Mouse (Mus musculus): ENCODE results near the gene Glipr2.

Glipr2 gene

DNA sequence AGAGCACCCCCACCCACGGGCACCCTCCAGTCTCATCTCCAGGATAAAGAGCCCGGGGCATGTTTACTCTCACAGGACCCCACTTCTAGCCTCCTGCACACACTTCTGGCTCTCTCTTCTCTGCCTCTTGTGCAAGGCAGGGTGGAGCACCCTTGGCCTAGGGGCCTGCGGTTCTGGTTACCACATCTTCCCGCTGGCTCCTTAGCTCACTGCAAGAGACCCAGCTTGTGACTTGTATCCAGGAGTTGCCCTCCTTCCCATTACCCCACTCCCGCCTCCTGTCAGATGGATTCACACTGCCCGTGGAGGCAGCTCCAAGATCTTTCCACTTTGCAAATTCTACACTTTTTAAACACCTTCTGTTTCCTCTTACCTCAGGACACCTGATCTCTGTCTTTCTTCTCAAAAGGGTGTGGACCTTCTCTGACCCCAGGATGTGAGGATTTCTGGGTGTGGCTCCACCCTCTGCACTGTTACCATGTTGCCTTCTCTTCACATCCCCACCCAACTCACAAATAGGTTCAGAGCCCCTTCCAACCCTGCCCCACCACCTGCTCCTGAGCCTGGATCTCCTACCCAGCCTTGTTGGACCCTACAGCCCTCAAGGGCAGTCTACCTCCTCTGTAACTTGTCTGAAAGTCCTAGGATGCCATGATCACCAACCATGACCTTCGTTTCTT, 8.8 kb downstream of the Glipr2 start:
- in situ Hi-C loops (cut with MboI; ENCODE audit: low pct_unique_long_range_greater_than_20kb in 1 of 2, low sequenced_read_pairs in 2 of 2, unreplicated experiment in 1 of 2), result no loop called here

- in situ Hi-C loops (cut with MboI; ENCODE audit: low pct_unique_long_range_greater_than_20kb in 1 of 2, low sequenced_read_pairs in 2 of 2, unreplicated experiment in 1 of 2), result no loop called here
Observed at GRCm38 (mm10) chr4:43968650-43969049, 11.4 kb downstream of the Glipr2 start.

GRCm38 (mm10) chr4:43969373-43969772, 12.2 kb downstream of the Glipr2 start:
- in situ Hi-C loops (cut with MboI; ENCODE audit: low pct_unique_long_range_greater_than_20kb in 1 of 2, low sequenced_read_pairs in 2 of 2, unreplicated experiment in 1 of 2), result no loop called here

DNA sequence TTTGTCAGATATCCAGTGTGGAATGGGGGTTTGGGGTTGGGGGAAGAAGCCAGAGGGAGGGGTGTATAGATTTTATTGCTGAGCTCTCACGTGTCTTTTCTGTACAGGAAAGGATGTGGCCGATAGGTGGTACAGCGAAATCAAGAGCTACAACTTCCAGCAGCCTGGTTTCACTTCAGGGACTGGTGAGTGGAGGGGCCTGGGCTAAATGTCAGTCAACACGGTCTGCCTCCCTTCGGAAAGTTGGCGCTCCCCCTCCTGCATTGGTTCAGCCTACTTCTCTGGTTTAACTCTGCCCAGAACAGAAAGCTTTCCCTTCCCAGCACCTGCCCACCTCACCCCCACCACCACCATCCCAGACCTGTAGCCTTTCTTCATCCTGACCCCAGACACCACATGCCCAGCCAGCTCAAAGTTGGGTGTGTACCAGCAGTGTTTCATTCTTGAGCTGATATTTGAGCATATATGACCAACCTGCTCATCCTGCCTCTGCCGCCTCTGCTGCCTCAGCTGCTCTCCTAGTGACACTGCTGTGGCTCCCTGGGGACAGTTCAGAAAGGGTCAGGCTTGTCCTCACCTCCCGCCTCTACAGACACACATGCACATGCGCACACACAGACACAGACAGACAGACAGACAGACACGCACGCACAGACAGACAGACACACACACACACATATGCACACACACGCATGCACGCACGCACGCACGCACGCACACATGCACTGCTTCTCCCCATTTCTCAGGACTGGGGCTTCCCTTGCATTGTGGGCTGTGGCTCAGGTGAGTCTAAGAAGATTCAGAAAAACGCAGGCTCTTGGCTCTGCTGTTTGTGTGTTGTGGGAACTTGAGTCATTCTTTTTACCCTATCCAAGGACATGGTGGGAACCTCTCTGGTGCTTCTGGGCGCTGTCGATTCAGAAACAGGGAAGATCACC, 13.5 kb downstream of the Glipr2 start:
- in situ Hi-C loops (cut with MboI; ENCODE audit: low pct_unique_long_range_greater_than_20kb in 1 of 2, low sequenced_read_pairs in 2 of 2, unreplicated experiment in 1 of 2), result no loop called here

GRCm38 (mm10) chr4:43971541-43972136, 14.4 kb downstream of the Glipr2 start:
- in situ Hi-C loops (cut with MboI; ENCODE audit: low pct_unique_long_range_greater_than_20kb in 1 of 2, low sequenced_read_pairs in 2 of 2, unreplicated experiment in 1 of 2), result no loop called here

DNA sequence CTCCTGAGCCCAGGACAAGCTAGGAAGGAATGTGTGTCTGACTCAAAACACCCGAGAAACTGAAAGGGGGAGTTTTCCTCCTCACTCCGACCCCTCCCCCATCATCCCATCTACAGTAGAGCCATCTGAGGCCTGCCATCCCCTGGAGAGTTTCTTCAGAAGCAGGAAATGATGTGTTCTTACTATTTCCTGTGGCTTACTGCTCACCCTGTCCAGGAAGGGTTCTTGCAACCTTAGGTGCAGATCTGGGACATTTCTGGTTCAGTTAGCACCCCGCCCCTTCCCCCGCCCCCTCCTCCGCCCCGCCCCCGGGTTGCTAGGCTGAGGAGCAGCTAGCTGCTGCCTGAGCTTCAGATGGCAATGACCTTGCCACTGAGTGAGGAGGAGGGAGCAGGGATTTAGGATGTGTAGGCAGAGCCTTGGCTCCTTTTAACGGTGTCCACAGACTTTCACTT, 15.0 kb downstream of the Glipr2 start:
- in situ Hi-C loops (cut with MboI; ENCODE audit: low pct_unique_long_range_greater_than_20kb in 1 of 2, low sequenced_read_pairs in 2 of 2, unreplicated experiment in 1 of 2), result no loop called here

GRCm38 (mm10) chr4:43973526-43973981, 16.4 kb downstream of the Glipr2 start:
- in situ Hi-C loops (cut with MboI; ENCODE audit: low pct_unique_long_range_greater_than_20kb in 1 of 2, low sequenced_read_pairs in 2 of 2, unreplicated experiment in 1 of 2), result no loop called here

- in situ Hi-C loops (cut with MboI; ENCODE audit: low pct_unique_long_range_greater_than_20kb in 1 of 2, low sequenced_read_pairs in 2 of 2, unreplicated experiment in 1 of 2), result no loop called here
Observed at GRCm38 (mm10) chr4:43974914-43975616, 17.9 kb downstream of the Glipr2 start.

- in situ Hi-C loops (cut with MboI; ENCODE audit: low pct_unique_long_range_greater_than_20kb in 1 of 2, low sequenced_read_pairs in 2 of 2, unreplicated experiment in 1 of 2), result no loop called here
Observed at GRCm38 (mm10) chr4:43976223-43976740, 19.1 kb downstream of the Glipr2 start.

DNA sequence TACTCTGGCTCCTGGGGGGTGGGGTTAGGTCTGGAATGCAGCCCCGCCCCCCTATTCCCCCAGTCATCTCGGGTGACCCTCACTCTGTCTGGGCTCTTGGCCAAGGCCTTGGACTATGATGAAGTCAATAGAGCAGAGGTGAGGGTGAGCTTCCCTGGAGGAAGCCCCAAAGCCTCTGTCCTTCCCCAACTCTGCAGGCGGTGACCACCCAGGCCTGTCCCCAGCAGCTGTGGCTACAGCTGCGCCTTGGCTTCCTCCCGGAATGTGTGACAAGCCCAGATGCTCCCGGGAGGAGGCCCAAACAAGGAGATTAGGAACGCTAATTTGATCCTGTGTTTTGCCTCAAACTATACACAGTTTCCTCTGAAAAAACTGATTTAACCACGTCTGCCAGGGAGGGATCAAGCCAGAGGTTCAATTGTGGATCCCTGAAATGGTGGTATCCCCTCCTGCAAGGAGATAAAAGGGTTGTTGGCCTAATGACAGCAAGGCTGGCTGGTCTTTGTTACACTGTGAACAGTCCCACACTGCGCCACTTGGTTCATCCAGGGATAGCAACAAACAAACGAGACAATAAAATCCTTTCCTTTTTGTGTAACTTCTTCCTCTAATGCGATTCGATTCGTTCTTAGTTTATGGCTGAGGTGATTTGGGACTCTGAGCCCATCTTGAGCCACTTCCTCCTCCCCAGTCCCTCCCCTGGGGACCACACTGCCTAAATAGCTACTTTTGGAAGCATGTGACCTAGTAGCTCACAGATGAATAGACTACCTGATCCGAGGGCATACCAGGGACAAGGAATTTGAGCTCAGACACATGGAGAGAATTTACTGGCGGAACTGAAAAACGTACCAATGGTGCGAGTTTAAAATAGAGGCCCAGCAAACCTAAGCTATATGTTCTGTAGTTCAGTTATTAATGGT, 21.6 kb downstream of the Glipr2 start:
- in situ Hi-C loops (cut with MboI; ENCODE audit: low pct_unique_long_range_greater_than_20kb in 1 of 2, low sequenced_read_pairs in 2 of 2, unreplicated experiment in 1 of 2), result no loop called here

GRCm38 (mm10) chr4:43979746-43980145, 22.5 kb downstream of the Glipr2 start:
- in situ Hi-C loops (cut with MboI; ENCODE audit: low pct_unique_long_range_greater_than_20kb in 1 of 2, low sequenced_read_pairs in 2 of 2, unreplicated experiment in 1 of 2), result loop anchor here in 1 of 2 experiments (5.0 kb wide), 1 partner anchor 52 kb away; no protein-coding TSS in a partner anchor

DNA sequence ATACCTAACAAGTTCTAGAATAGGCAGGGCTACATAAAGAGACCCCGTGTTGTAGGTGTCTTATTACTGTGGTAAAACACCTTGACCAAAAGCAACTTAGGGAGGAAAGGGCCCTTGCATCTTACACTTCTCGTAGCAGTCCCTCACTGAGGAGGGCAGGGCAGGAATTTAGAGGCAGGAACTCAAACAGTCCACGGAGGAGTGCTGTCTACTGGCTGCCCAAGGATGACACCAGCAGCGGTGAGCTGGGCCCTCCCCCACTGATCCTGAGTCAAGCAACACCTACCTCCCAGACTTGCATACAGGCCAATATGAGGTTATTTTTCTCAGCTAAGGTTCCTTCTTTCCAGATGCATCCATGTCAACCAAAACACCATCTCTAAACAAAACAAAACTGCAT, 23.0 kb downstream of the Glipr2 start:
- in situ Hi-C loops (cut with MboI; ENCODE audit: low pct_unique_long_range_greater_than_20kb in 1 of 2, low sequenced_read_pairs in 2 of 2, unreplicated experiment in 1 of 2), result loop anchor here in 1 of 2 experiments (5.0 kb wide), 1 partner anchor 53 kb away; no protein-coding TSS in a partner anchor

- in situ Hi-C loops (cut with MboI; ENCODE audit: low pct_unique_long_range_greater_than_20kb in 1 of 2, low sequenced_read_pairs in 2 of 2, unreplicated experiment in 1 of 2), result loop anchor here in 1 of 2 experiments (5.0 kb wide), 1 partner anchor 54 kb away; no protein-coding TSS in a partner anchor
Observed at GRCm38 (mm10) chr4:43980846-43981245, 23.6 kb downstream of the Glipr2 start.

GRCm38 (mm10) chr4:43981251-43981650, 24.1 kb downstream of the Glipr2 start:
- in situ Hi-C loops (cut with MboI; ENCODE audit: low pct_unique_long_range_greater_than_20kb in 1 of 2, low sequenced_read_pairs in 2 of 2, unreplicated experiment in 1 of 2), result loop anchor here in 1 of 2 experiments (5.0 kb wide), 1 partner anchor 54 kb away; no protein-coding TSS in a partner anchor

DNA sequence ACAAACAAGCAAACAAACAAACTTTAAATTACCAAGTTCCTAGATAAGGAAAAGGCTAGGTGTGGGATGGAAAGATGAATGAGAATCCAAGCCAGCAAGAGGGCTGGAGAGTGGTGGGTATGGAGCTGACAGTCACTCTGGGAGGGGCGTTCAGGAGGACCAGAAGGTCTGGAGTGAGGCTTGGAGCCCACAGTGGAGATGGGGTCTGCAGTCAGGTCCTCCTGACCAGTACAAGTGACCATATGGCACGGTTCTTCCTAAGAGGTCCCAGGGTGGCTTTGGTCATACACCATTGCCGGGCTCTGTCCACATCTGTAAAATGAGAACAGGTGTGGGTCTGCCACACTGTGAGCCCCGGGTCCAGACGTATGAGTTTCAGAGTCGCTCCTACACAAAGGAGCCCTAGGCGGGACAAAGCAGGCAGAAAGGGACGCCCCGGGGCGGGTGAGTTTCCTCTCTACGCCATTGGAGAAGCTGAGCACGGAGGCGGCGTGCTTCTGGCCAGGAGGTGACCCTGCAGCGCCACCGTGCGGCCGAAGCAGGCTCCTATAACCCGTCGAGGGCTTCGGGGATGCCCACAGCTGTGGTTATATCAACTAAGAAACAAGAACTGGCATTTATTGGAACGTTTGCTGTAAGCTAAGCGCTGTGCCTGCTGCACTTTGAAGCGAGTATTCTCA, 25.0 kb downstream of the Glipr2 start:
- in situ Hi-C loops (cut with MboI; ENCODE audit: low pct_unique_long_range_greater_than_20kb in 1 of 2, low sequenced_read_pairs in 2 of 2, unreplicated experiment in 1 of 2), result loop anchor here in 1 of 2 experiments (5.0 kb wide), 1 partner anchor 55 kb away; no protein-coding TSS in a partner anchor

- in situ Hi-C loops (cut with MboI; ENCODE audit: low pct_unique_long_range_greater_than_20kb in 1 of 2, low sequenced_read_pairs in 2 of 2, unreplicated experiment in 1 of 2), result loop anchor here in 1 of 2 experiments (5.0 kb wide), 1 partner anchor 56 kb away; no protein-coding TSS in a partner anchor
Observed at GRCm38 (mm10) chr4:43983181-43983580, 26.0 kb downstream of the Glipr2 start, which contains the start of gene Ccin. Gene Ccin, plus strand, starts transcription at chr4:43983483.
